Comparison of ENCODE assay signal across 33 mouse cellular contexts in genomic region chr6:129746151-129746550, GRCm38 (mm10). TPM values are rescaled to one million over a fixed set of nuclear protein-coding genes. Genes with fewer than 3 reads are reported as not detected.
DNase-seq lines count a peak whose midpoint lies in the region; ATAC-seq and TF ChIP-seq lines count a peak whose summit lies in the region.
"Had no signal": no experiment of that assay in that cellular context is flagged by ENCODE, and none has a peak within 500 bp of the region (broad histone marks: within the 10 kb centered on the region; RNA-seq: fewer than 3 reads in every experiment).

No protein-coding gene starts in this region.

- no peak for DNase-seq in heart, postnatal 10 days
- DNase-seq in lung, postnatal 36 days, result no peak
- no peak for DNase-seq in kidney, postnatal 4 days
- DNase-seq: adrenal gland, postnatal 25 days; cerebellum, adult 18-20 months; cerebellum, postnatal 14 days; gastrocnemius, postnatal 10 days; heart, postnatal 36 days; kidney, postnatal 25 days; layer of hippocampus, postnatal 36 days; left cerebral cortex, postnatal 4 days; midbrain, embryonic 14.5 days had no signal

- H3K4me1 ChIP-seq in heart, embryonic 13.5 days, result no peaks in the 10 kb centered on the region
- H3K4me1 ChIP-seq in bone marrow, adult 2 months (ENCODE audit: control insufficient read depth, insufficient read depth, low read length), result no peaks in the 10 kb centered on the region; the same call in 1 of the 2 replicates
- H3K4me1 ChIP-seq: embryonic facial prominence, embryonic 10.5 days; embryonic facial prominence, embryonic 15.5 days; forebrain, embryonic 13.5 days; heart, embryonic 15.5 days; hindbrain, embryonic 13.5 days; kidney, embryonic 15.5 days; liver, embryonic 15.5 days; lung, embryonic 15.5 days; neural tube, embryonic 12.5 days; stomach, embryonic 15.5 days had no signal

- intact Hi-C loops in heart, postnatal 10 days (cut with DNase I), result no loop called here

- H3K4me2 ChIP-seq in heart, embryonic 13.5 days, result no peak overlapping the region
- H3K4me2 ChIP-seq: embryonic facial prominence, embryonic 15.5 days; forebrain, embryonic 13.5 days; heart, embryonic 15.5 days; hindbrain, embryonic 13.5 days; kidney, embryonic 15.5 days; liver, embryonic 15.5 days; lung, embryonic 15.5 days; neural tube, embryonic 12.5 days; stomach, embryonic 15.5 days had no signal

- peak; percentile 31; the same call in 1 of the 2 replicates for ATAC-seq in heart, embryonic 13.5 days (ENCODE audit: extremely low read depth, insufficient number of reproducible peaks, low FRiP score, low TSS enrichment)
- peak; percentile 47 for ATAC-seq in megakaryocyte progenitor cell, adult 5-6 weeks (replicated peaks; ENCODE audit: poor library complexity)
- ATAC-seq in neutrophil, adult 5-6 weeks (ENCODE audit: extremely low read depth, insufficient number of reproducible peaks, low FRiP score, poor library complexity, severe bottlenecking), result 0 out of 2 replicates have a peak, but pooled peaks have one; percentile 9
- ATAC-seq: forebrain, embryonic 13.5 days; intestine, postnatal 0 days had no signal

- peak; percentile 28; the same call in 1 of the 2 replicates for TF ChIP-seq CTCF in bone marrow, adult 2 months (IDR thresholded peaks at IDR 0.05; ENCODE audit: control insufficient read depth, insufficient read depth, low read length)

- no peaks in the 10 kb centered on the region for H3K27me3 ChIP-seq in heart, embryonic 13.5 days (replicated peaks)
- H3K27me3 ChIP-seq: embryonic facial prominence, embryonic 15.5 days; forebrain, embryonic 13.5 days; heart, embryonic 15.5 days; hindbrain, embryonic 13.5 days; kidney, embryonic 15.5 days; liver, embryonic 15.5 days; lung, embryonic 15.5 days; neural tube, embryonic 12.5 days; stomach, embryonic 15.5 days had no signal

- no peak overlapping the region for H3K27ac ChIP-seq in heart, embryonic 13.5 days (replicated peaks)
- no peak overlapping the region for H3K27ac ChIP-seq in bone marrow, adult 2 months (ENCODE audit: control insufficient read depth, insufficient read depth, low read depth, low read length, poor library complexity)
- H3K27ac ChIP-seq: embryonic facial prominence, embryonic 10.5 days; embryonic facial prominence, embryonic 15.5 days; forebrain, embryonic 13.5 days; heart, embryonic 15.5 days; hindbrain, embryonic 13.5 days; kidney, embryonic 15.5 days; liver, embryonic 15.5 days; lung, embryonic 15.5 days; neural tube, embryonic 12.5 days; stomach, embryonic 15.5 days had no signal

- no peak for TF ChIP-seq POLR2A in bone marrow, adult 2 months (IDR thresholded peaks at IDR 0.05; ENCODE audit: borderline replicate concordance, control insufficient read depth, low read depth, low read length)

- no peak overlapping the region for H3K4me3 ChIP-seq in heart, embryonic 13.5 days
- H3K4me3 ChIP-seq in bone marrow, adult 2 months (replicated peaks; ENCODE audit: control insufficient read depth, low read depth, low read length), result no peak overlapping the region
- H3K4me3 ChIP-seq: embryonic facial prominence, embryonic 10.5 days; embryonic facial prominence, embryonic 15.5 days; forebrain, embryonic 13.5 days; heart, embryonic 15.5 days; hindbrain, embryonic 13.5 days; kidney, embryonic 15.5 days; liver, embryonic 15.5 days; lung, embryonic 15.5 days; neural tube, embryonic 12.5 days; stomach, embryonic 15.5 days had no signal

- no peaks in the 10 kb centered on the region for H3K36me3 ChIP-seq in heart, embryonic 13.5 days
- H3K36me3 ChIP-seq: embryonic facial prominence, embryonic 10.5 days; embryonic facial prominence, embryonic 15.5 days; heart, embryonic 15.5 days; hindbrain, embryonic 13.5 days; kidney, embryonic 15.5 days; liver, embryonic 15.5 days; lung, embryonic 15.5 days; neural tube, embryonic 12.5 days; stomach, embryonic 15.5 days had no signal

- 0 out of 2 replicates have a peak, but pooled peaks cover 6% of the 10 kb centered on the region for H3K9me3 ChIP-seq in heart, embryonic 13.5 days
- H3K9me3 ChIP-seq: embryonic facial prominence, embryonic 15.5 days; heart, embryonic 15.5 days; hindbrain, embryonic 13.5 days; kidney, embryonic 15.5 days; liver, embryonic 15.5 days; lung, embryonic 15.5 days; neural tube, embryonic 12.5 days; stomach, embryonic 15.5 days had no signal

- no peak overlapping the region for H3K9ac ChIP-seq in heart, embryonic 13.5 days
- H3K9ac ChIP-seq: embryonic facial prominence, embryonic 15.5 days; forebrain, embryonic 13.5 days; heart, embryonic 15.5 days; hindbrain, embryonic 13.5 days; kidney, embryonic 15.5 days; liver, embryonic 15.5 days; lung, embryonic 15.5 days; neural tube, embryonic 12.5 days; stomach, embryonic 15.5 days had no signal

- 52% methylated on average over 3 of the region's 3 CpGs for WGBS in heart, embryonic 13.5 days
- 67% methylated on average over 3 of the region's 3 CpGs for WGBS in bone marrow, adult 2 months

RNA-seq across cellular contexts. Expression of gene Klri2, which starts 5.9 kb away (rescaled TPM):
- not detected in 2 replicates for polyA plus RNA-seq in heart, embryonic 13.5 days (2015; fragmentation: Nextera tagmentation; extraction: Ambion mirVana)
- total RNA-seq in heart, postnatal 10 days (2021), result not detected
- 0.25 and 0.90 TPM in 2 replicates for polyA plus RNA-seq in bone marrow, adult 2 months (2011; ENCODE audit: insufficient read depth, insufficient read length, low replicate concordance, missing spikeins)
- total RNA-seq in megakaryocyte progenitor cell, adult 5-6 weeks (2015), result 0.15 TPM in 1 of 2 replicates, not detected in the other
- total RNA-seq in megakaryocyte progenitor cell, adult 5-6 weeks (2017), result under 0.01 TPM in 1 of 2 replicates, not detected in the other
- total RNA-seq in neutrophil, adult 5-6 weeks (2017), result 1.2 and 1.6 TPM in 2 replicates
- total RNA-seq: adrenal gland, postnatal 25 days; gastrocnemius, postnatal 10 days; heart, postnatal 36 days; layer of hippocampus, postnatal 36 days; left cerebral cortex, postnatal 4 days had no signal
- polyA plus RNA-seq: brain, embryonic 14.5 days; C2C12; embryonic facial prominence, embryonic 10.5 days; embryonic facial prominence, embryonic 15.5 days; forebrain, embryonic 13.5 days; gonadal fat pad, adult 2 months; heart, embryonic 15.5 days; hindbrain, embryonic 13.5 days; kidney, embryonic 15.5 days; limb, embryonic 14.5 days; lung, embryonic 15.5 days; midbrain, embryonic 14.5 days; neural tube, embryonic 12.5 days had no signal

RNA-seq across cellular contexts. Expression of gene Klri1, which starts 29.2 kb away (rescaled TPM):
- not detected in 2 replicates for polyA plus RNA-seq in heart, embryonic 13.5 days (2015; fragmentation: Nextera tagmentation; extraction: Ambion mirVana)
- total RNA-seq in heart, postnatal 10 days (2021), result not detected
- polyA plus RNA-seq in bone marrow, adult 2 months (2011; ENCODE audit: insufficient read depth, insufficient read length, low replicate concordance, missing spikeins), result not detected in 2 replicates
- total RNA-seq in megakaryocyte progenitor cell, adult 5-6 weeks (2015), result not detected in 2 replicates
- total RNA-seq in megakaryocyte progenitor cell, adult 5-6 weeks (2017), result not detected in 2 replicates
- total RNA-seq in neutrophil, adult 5-6 weeks (2017), result not detected in 2 replicates
- total RNA-seq: adrenal gland, adult 18-20 months; adrenal gland, postnatal 25 days; gastrocnemius, postnatal 10 days; heart, postnatal 36 days; layer of hippocampus, postnatal 36 days; left cerebral cortex, postnatal 4 days had no signal
- polyA plus RNA-seq: brain, embryonic 14.5 days; C2C12; embryonic facial prominence, embryonic 10.5 days; embryonic facial prominence, embryonic 15.5 days; forebrain, embryonic 13.5 days; gonadal fat pad, adult 2 months; heart, embryonic 15.5 days; hindbrain, embryonic 13.5 days; intestine, postnatal 0 days; limb, embryonic 14.5 days; liver, embryonic 15.5 days; lung, embryonic 15.5 days; midbrain, embryonic 14.5 days; neural tube, embryonic 12.5 days; stomach, embryonic 15.5 days had no signal

RNA-seq across cellular contexts. Expression of gene Gm156, which starts 37.9 kb away (rescaled TPM):
- not detected in 2 replicates for polyA plus RNA-seq in heart, embryonic 13.5 days (2015; fragmentation: Nextera tagmentation; extraction: Ambion mirVana)
- total RNA-seq in heart, postnatal 10 days (2021), result not detected
- 0.65 TPM in 1 of 2 replicates, not detected in the other for polyA plus RNA-seq in bone marrow, adult 2 months (2011; ENCODE audit: insufficient read depth, insufficient read length, low replicate concordance, missing spikeins)
- total RNA-seq in megakaryocyte progenitor cell, adult 5-6 weeks (2015), result not detected in 2 replicates
- not detected in 2 replicates for total RNA-seq in megakaryocyte progenitor cell, adult 5-6 weeks (2017)
- total RNA-seq in neutrophil, adult 5-6 weeks (2017), result not detected in 2 replicates
- total RNA-seq: adrenal gland, adult 18-20 months; adrenal gland, postnatal 25 days; gastrocnemius, postnatal 10 days; heart, postnatal 36 days; layer of hippocampus, postnatal 36 days; left cerebral cortex, postnatal 4 days had no signal
- polyA plus RNA-seq: brain, embryonic 14.5 days; C2C12; embryonic facial prominence, embryonic 10.5 days; embryonic facial prominence, embryonic 15.5 days; forebrain, embryonic 13.5 days; gonadal fat pad, adult 2 months; heart, embryonic 15.5 days; hindbrain, embryonic 13.5 days; intestine, postnatal 0 days; kidney, embryonic 15.5 days; limb, embryonic 14.5 days; liver, embryonic 15.5 days; lung, embryonic 15.5 days; midbrain, embryonic 14.5 days; neural tube, embryonic 12.5 days; stomach, embryonic 15.5 days; urinary bladder, adult 2 months had no signal
